Mouse (Mus musculus) embryonic facial prominence, embryonic 14.5 days (tissue): ENCODE results near the gene Sgms1. TPM values are rescaled to one million over a fixed set of nuclear protein-coding genes. Genes with fewer than 3 reads are reported as not detected.

Experiments
- ATAC-seq: fragments of 200-750 bp; cut with Nextera tagmentation; 2 replicates; pipeline ENCODE4 v1.8.0; 2017; ENCODE audit warnings: low read depth, moderate number of reproducible peaks, moderate TSS enrichment
- DNase-seq: peaks from one replicate; pipeline ENCODE4 v3.0.0-alpha.2; 2015; ENCODE audit warnings: low spot score
- H3K27ac ChIP-seq: fragments of 300-500 bp; sonication (generic); replicated peaks from 2 replicates; pipeline ENCODE4 v1.5.1; 2014; ENCODE audit warnings: low read depth, mild to moderate bottlenecking, low read length, moderate library complexity
- H3K27me3 ChIP-seq: fragments of 300-500 bp; sonication (generic); replicated peaks from 2 replicates; pipeline ENCODE4 v1.6.1; 2014; ENCODE audit warnings: low read length; ENCODE audit not compliant: control insufficient read depth, insufficient read depth
- H3K36me3 ChIP-seq: fragments of 300-500 bp; sonication (generic); 2 replicates; pipeline ENCODE4 v1.6.1; 2014; ENCODE audit warnings: low read length, mixed read lengths; ENCODE audit not compliant: control insufficient read depth, insufficient read depth
- H3K4me1 ChIP-seq: fragments of 300-500 bp; sonication (generic); 2 replicates; pipeline ENCODE4 v1.6.1; 2014; ENCODE audit warnings: antibody characterized with exemption, low read length; ENCODE audit not compliant: control insufficient read depth, insufficient read depth
- H3K4me2 ChIP-seq: fragments of 300-500 bp; sonication (generic); 2 replicates; pipeline ENCODE4 v1.6.1; 2014; ENCODE audit warnings: low read depth, mild to moderate bottlenecking, low read length, moderate library complexity, mixed read lengths
- H3K4me3 ChIP-seq: fragments of 300-500 bp; sonication (generic); 2 replicates; pipeline ENCODE4 v1.5.1; 2014; ENCODE audit warnings: low read depth, mild to moderate bottlenecking, low read length
- H3K9ac ChIP-seq: fragments of 300-500 bp; sonication (generic); 2 replicates; pipeline ENCODE4 v1.6.1; 2014; ENCODE audit warnings: low read depth, mild to moderate bottlenecking, low read length, moderate library complexity, mixed read lengths
- H3K9me3 ChIP-seq: fragments of 300-500 bp; sonication (generic); 2 replicates; pipeline ENCODE4 v1.6.1; 2016; ENCODE audit warnings: low read length; ENCODE audit not compliant: control insufficient read depth
- WGBS: fragments of 180-500 bp; shearing (Covaris S2); extraction: QIAGEN DNeasy Blood & Tissue Kit; methylation state at CpG from one replicate; pipeline ENCODE4 v1.1.7; 2014; 5-methylcytosine and 5-hydroxymethylcytosine counted together
- polyA plus RNA-seq: library from polyadenylated mRNA; unstranded; fragments of >200 nt; fragmentation: Nextera tagmentation; extraction: Ambion mirVana; gene quantifications from 2 replicates; pipeline ENCODE4 v1.2.1, GENCODE M21; 2014

The Sgms1 gene
- polyA plus RNA-seq, 1 experiment from 2014 or later = 29.7 TPM

GRCm38 (mm10) chr19:32107771-32108306 is 281.7 kb downstream of the Sgms1 start, which contains the start of gene Asah2:
Asah2 (minus strand) TSS chr19:32108211.
- DNase-seq = peak; percentile 89
- WGBS = 1% methylated on average over 15 of the region's 28 CpGs
- Histone ChIP-seq H3K27ac (peak within 1 kb of the TSS; percentile 96), H3K4me3 (peak within 1 kb of the TSS; percentile 70), H3K4me2 (peak within 1 kb of the TSS; percentile 67), H3K9ac (peak within 1 kb of the TSS; percentile 94), H3K36me3 (no peaks in the 10 kb centered on the region), H3K27me3 (no peaks in the 10 kb centered on the region), H3K4me1 (peaks cover 15% of the 10 kb centered on the region; the same call in 1 of the 2 replicates), H3K9me3 (no peaks in the 10 kb centered on the region)
- ATAC-seq = peak; percentile 96

GRCm38 (mm10) chr19:32106750-32107149 is 282.8 kb downstream of the Sgms1 start:
- WGBS = 87% methylated on average over 2 of the region's 2 CpGs
- DNase-seq = no peak
- Histone ChIP-seq H3K4me2 (peak overlapping the region; percentile 67), H3K36me3 (no peaks in the 10 kb centered on the region), H3K4me3 (peak overlapping the region; percentile 70; the same call in 1 of the 2 replicates), H3K9ac (no peak overlapping the region), H3K27ac (0 out of 2 replicates have a peak overlapping the region, but pooled peaks have one; percentile 96), H3K27me3 (no peaks in the 10 kb centered on the region), H3K4me1 (peaks cover 9% of the 10 kb centered on the region; the same call in 1 of the 2 replicates), H3K9me3 (no peaks in the 10 kb centered on the region)
- no peak for ATAC-seq

- WGBS = 66% methylated on average over 4 of the region's 4 CpGs
- no peak for DNase-seq
- Histone ChIP-seq H3K4me3 (no peak overlapping the region), H3K36me3 (no peaks in the 10 kb centered on the region), H3K9ac (no peak overlapping the region), H3K9me3 (no peaks in the 10 kb centered on the region), H3K4me1 (peaks cover 7% of the 10 kb centered on the region; the same call in 1 of the 2 replicates), H3K27ac (no peak overlapping the region), H3K27me3 (no peaks in the 10 kb centered on the region), H3K4me2 (no peak overlapping the region)
- ATAC-seq = no peak
Measured at GRCm38 (mm10) chr19:32104217-32104616, 285.3 kb downstream of the Sgms1 start.

- ATAC-seq (no peak), DNase-seq (no peak)
- H3K27ac ChIP-seq = no peak overlapping the region
- peak overlapping the region; percentile 47 for H3K4me2 ChIP-seq
- peak overlapping the region; percentile 12 for H3K4me3 ChIP-seq
- 7% methylated on average over 9 of the region's 9 CpGs for WGBS
- H3K9ac ChIP-seq = peak overlapping the region; percentile 21; the same call in 1 of the 2 replicates
- no peaks in the 10 kb centered on the region for H3K9me3 ChIP-seq
- H3K27me3 ChIP-seq = no peaks in the 10 kb centered on the region
- H3K36me3 ChIP-seq = no peaks in the 10 kb centered on the region
- H3K4me1 ChIP-seq = peaks cover 7% of the 10 kb centered on the region; the same call in 1 of the 2 replicates
Measured at GRCm38 (mm10) chr19:32102976-32103300, 286.6 kb downstream of the Sgms1 start.

GRCm38 (mm10) chr19:32102294-32102975 is 287.1 kb downstream of the Sgms1 start:
- Histone ChIP-seq H3K36me3 (no peaks in the 10 kb centered on the region), H3K27me3 (no peaks in the 10 kb centered on the region), H3K4me2 (peak overlapping the region; percentile 47), H3K4me3 (peak overlapping the region; percentile 12), H3K4me1 (peaks cover 7% of the 10 kb centered on the region; the same call in 1 of the 2 replicates), H3K9ac (peak overlapping the region; percentile 21; the same call in 1 of the 2 replicates), H3K9me3 (no peaks in the 10 kb centered on the region), H3K27ac (no peak overlapping the region)
- ATAC-seq = no peak
- DNase-seq = no peak
- 21% methylated on average over 18 of the region's 18 CpGs for WGBS

- no peak for DNase-seq
- no peaks in the 10 kb centered on the region for H3K36me3 ChIP-seq
- H3K9me3 ChIP-seq = no peaks in the 10 kb centered on the region
- 79% methylated on average over 3 of the region's 3 CpGs for WGBS
- H3K27ac ChIP-seq = no peak overlapping the region
- H3K4me2 ChIP-seq = no peak overlapping the region
- no peaks in the 10 kb centered on the region for H3K27me3 ChIP-seq
- no peak for ATAC-seq
- H3K4me1 ChIP-seq = no peaks in the 10 kb centered on the region
- no peak overlapping the region for H3K9ac ChIP-seq
- H3K4me3 ChIP-seq = no peak overlapping the region
Measured at GRCm38 (mm10) chr19:32098582-32098981, 290.9 kb downstream of the Sgms1 start.

GRCm38 (mm10) chr19:32092358-32092757 is 297.2 kb downstream of the Sgms1 start:
- no peak for DNase-seq
- H3K4me1 ChIP-seq = no peaks in the 10 kb centered on the region
- no peak overlapping the region for H3K9ac ChIP-seq
- no peak overlapping the region for H3K4me2 ChIP-seq
- H3K36me3 ChIP-seq = no peaks in the 10 kb centered on the region
- WGBS = 86% methylated on average over 4 of the region's 4 CpGs
- H3K27ac ChIP-seq = no peak overlapping the region
- H3K9me3 ChIP-seq = peaks cover 3% of the 10 kb centered on the region; the same call in 1 of the 2 replicates
- no peak for ATAC-seq
- H3K27me3 ChIP-seq = no peaks in the 10 kb centered on the region
- no peak overlapping the region for H3K4me3 ChIP-seq

- H3K4me1 ChIP-seq = no peaks in the 10 kb centered on the region
- WGBS = 89% methylated on average over 4 of the region's 4 CpGs
- no peak overlapping the region for H3K4me2 ChIP-seq
- no peak for ATAC-seq
- H3K36me3 ChIP-seq = no peaks in the 10 kb centered on the region
- H3K9ac ChIP-seq = no peak overlapping the region
- H3K9me3 ChIP-seq = peaks cover 3% of the 10 kb centered on the region; the same call in 1 of the 2 replicates
- H3K27ac ChIP-seq = no peak overlapping the region
- DNase-seq = no peak
- no peaks in the 10 kb centered on the region for H3K27me3 ChIP-seq
- H3K4me3 ChIP-seq = no peak overlapping the region
Measured at GRCm38 (mm10) chr19:32090804-32091203, 298.7 kb downstream of the Sgms1 start.
